8 mouse cellular contexts compared by ENCODE assay signal in the genomic region with DNA sequence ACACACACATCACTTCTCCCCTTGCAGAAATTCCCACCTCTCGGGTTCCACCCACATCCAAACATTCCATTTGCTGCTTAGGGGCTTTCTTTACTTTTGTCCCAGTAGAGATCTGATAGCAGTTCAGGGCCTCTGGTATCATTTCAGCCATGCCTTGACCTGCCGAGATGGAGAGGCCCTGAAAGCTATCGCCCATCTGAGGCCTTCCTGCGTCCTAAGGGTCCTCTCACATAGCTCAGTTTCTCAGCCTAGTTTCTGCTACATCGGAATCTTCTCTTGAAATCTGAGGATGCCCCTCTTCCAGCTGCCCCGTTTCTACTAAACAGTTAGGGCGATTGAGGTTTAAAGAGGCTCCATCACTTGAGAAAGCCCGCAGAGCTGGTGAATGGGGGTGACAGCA. TPM values are rescaled to one million over a fixed set of nuclear protein-coding genes. Genes with fewer than 3 reads are reported as not detected.
DNase-seq lines count a peak whose midpoint lies in the region; ATAC-seq and TF ChIP-seq lines count a peak whose summit lies in the region.

No protein-coding gene starts in this region.

- WGBS in heart, embryonic 14.5 days, result 47% methylated on average over 8 of the region's 8 CpGs
- 39% methylated on average over 8 of the region's 8 CpGs for WGBS in hindbrain, embryonic 10.5 days
- 33% methylated on average over 8 of the region's 8 CpGs for WGBS in liver, postnatal 0 days (ENCODE audit: insufficient replicate concordance)

- peak overlapping the region; percentile 82; the same call in 1 of the 2 replicates for H3K9ac ChIP-seq in heart, embryonic 14.5 days (ENCODE audit: low read length)
- H3K9ac ChIP-seq in MEL (ENCODE audit: control insufficient read depth, low read depth, low read length, poor library complexity, severe bottlenecking), result peak overlapping the region; percentile 80
- peak overlapping the region; percentile 80 for H3K9ac ChIP-seq in liver, postnatal 0 days (replicated peaks)

- H3K27me3 ChIP-seq in heart, embryonic 14.5 days (ENCODE audit: control insufficient read depth, insufficient read depth, low read length), result no peaks in the 10 kb centered on the region
- no peaks in the 10 kb centered on the region for H3K27me3 ChIP-seq in MEL (ENCODE audit: control insufficient read depth in 1 of 2, insufficient read depth in 2 of 2, low read length in 2 of 2)
- H3K27me3 ChIP-seq in hindbrain, embryonic 10.5 days (ENCODE audit: insufficient read depth, poor library complexity, severe bottlenecking), result peaks cover 60% of the 10 kb centered on the region
- no peaks in the 10 kb centered on the region for H3K27me3 ChIP-seq in liver, postnatal 0 days (ENCODE audit: insufficient read depth, low read length)

- no peak for TF ChIP-seq POLR2A in MEL (IDR thresholded peaks at IDR 0.05; ENCODE audit: control insufficient read depth in 1 of 2, insufficient read depth in 1 of 2, low read depth in 1 of 2, low read length in 2 of 2, poor library complexity in 1 of 2)

- no peak overlapping the region for H3K27ac ChIP-seq in heart, embryonic 14.5 days (replicated peaks in 1 of 2; ENCODE audit: control insufficient read depth in 1 of 2, insufficient read depth in 1 of 2, low read depth in 2 of 2, low read length in 2 of 2)
- peak overlapping the region; percentile 64 for H3K27ac ChIP-seq in MEL (ENCODE audit: control insufficient read depth, low read depth, low read length)
- H3K27ac ChIP-seq in hindbrain, embryonic 10.5 days, result peak overlapping the region; percentile 88; the same call in 1 of the 2 replicates
- peak overlapping the region; percentile 77; the same call in 1 of the 2 replicates for H3K27ac ChIP-seq in liver, postnatal 0 days (ENCODE audit: low read depth)

- H3K4me2 ChIP-seq in heart, embryonic 14.5 days (ENCODE audit: low read length), result peak overlapping the region; percentile 99
- peak overlapping the region; percentile 96 for H3K4me2 ChIP-seq in liver, postnatal 0 days (ENCODE audit: low read depth, low read length)

- ATAC-seq in heart, embryonic 14.5 days (ENCODE audit: insufficient number of reproducible peaks, insufficient read depth, low FRiP score, low read depth), result no peak
- no peak for ATAC-seq in liver, postnatal 0 days

- intact Hi-C loops in heart, postnatal 25 days (cut with DNase I), result no loop called here

- TF ChIP-seq RAD21 in MEL (IDR thresholded peaks at IDR 0.05; ENCODE audit: low read depth, low read length), result no peak

- H3K9me3 ChIP-seq in heart, embryonic 14.5 days (ENCODE audit: control insufficient read depth, low read length), result no peaks in the 10 kb centered on the region
- no peaks in the 10 kb centered on the region for H3K9me3 ChIP-seq in MEL (replicated peaks; ENCODE audit: insufficient read depth, low read length)
- H3K9me3 ChIP-seq in hindbrain, embryonic 10.5 days, result no peaks in the 10 kb centered on the region
- no peaks in the 10 kb centered on the region for H3K9me3 ChIP-seq in liver, postnatal 0 days (ENCODE audit: low read length)

- no peak for DNase-seq in heart, postnatal 25 days (ENCODE audit: low spot score)
- DNase-seq in MEL (ENCODE audit: low read depth, low spot score), result peak; percentile 45
- DNase-seq in hindbrain, embryonic 10.5 days (ENCODE audit: low spot score), result no peak
- no peak for DNase-seq in liver, postnatal 0 days
- DNase-seq in T-cell, adult 2 months (ENCODE audit: low spot score), result no peak
- no peak for DNase-seq in retina, postnatal 1 day
- no peak for DNase-seq in cerebellum, adult 9-10 months

- 0 out of 4 replicates have a peak, but pooled peaks of 1 of the 2 experiments have one; percentile 5 for TF ChIP-seq EP300 in MEL (IDR thresholded peaks at IDR 0.05; ENCODE audit: low read depth in 1 of 2, low read length in 2 of 2)
- TF ChIP-seq EP300 in liver, postnatal 0 days (IDR thresholded peaks at IDR 0.05; ENCODE audit: low read depth), result no peak

- peaks cover 11% of the 10 kb centered on the region for H3K36me3 ChIP-seq in heart, embryonic 14.5 days (ENCODE audit: control insufficient read depth, insufficient read depth, low read length)
- peaks cover 5 to 37% of the 10 kb centered on the region in 2 experiments; a peak in 3 of 4 replicates for H3K36me3 ChIP-seq in MEL (ENCODE audit: control insufficient read depth in 1 of 2, insufficient read depth in 2 of 2, low read length in 2 of 2)
- H3K36me3 ChIP-seq in hindbrain, embryonic 10.5 days, result peaks cover 8% of the 10 kb centered on the region; the same call in 1 of the 2 replicates
- H3K36me3 ChIP-seq in liver, postnatal 0 days (replicated peaks; ENCODE audit: insufficient read depth, low read length), result peaks cover 25% of the 10 kb centered on the region

- TF ChIP-seq CTCF in MEL (IDR thresholded peaks at IDR 0.05 in 2 of 3, conservative IDR thresholded peaks at IDR 0.05 in 1 of 3; ENCODE audit: control insufficient read depth in 1 of 3, insufficient read depth in 1 of 3, low read depth in 2 of 3, low read length in 3 of 3, poor library complexity in 1 of 3, severe bottlenecking in 1 of 3), result no peak
- no peak for TF ChIP-seq CTCF in liver, postnatal 0 days (IDR thresholded peaks at IDR 0.05; ENCODE audit: low read depth)

- H3K4me1 ChIP-seq in heart, embryonic 14.5 days (ENCODE audit: control insufficient read depth in 2 of 2, insufficient read depth in 2 of 2, low read length in 2 of 2), result peaks cover 47 to 59% of the 10 kb centered on the region in 2 experiments
- peaks cover 26 to 43% of the 10 kb centered on the region in 2 experiments for H3K4me1 ChIP-seq in MEL (ENCODE audit: control insufficient read depth in 1 of 2, insufficient read depth in 2 of 2, low read length in 2 of 2)
- peaks cover 84% of the 10 kb centered on the region for H3K4me1 ChIP-seq in hindbrain, embryonic 10.5 days (replicated peaks)
- H3K4me1 ChIP-seq in liver, postnatal 0 days (ENCODE audit: insufficient read depth), result peaks cover 77% of the 10 kb centered on the region

- H3K79me2 ChIP-seq in MEL (ENCODE audit: control insufficient read depth, insufficient read depth, low read length, poor library complexity), result peaks cover 41% of the 10 kb centered on the region

- peak overlapping the region; percentile 68 for H3K4me3 ChIP-seq in heart, embryonic 14.5 days (ENCODE audit: control insufficient read depth in 1 of 2, insufficient read depth in 1 of 2, low read depth in 1 of 2, low read length in 2 of 2)
- peak overlapping the region; percentile 60 to 80 for H3K4me3 ChIP-seq in MEL (ENCODE audit: control insufficient read depth in 1 of 2, insufficient read depth in 1 of 2, low read depth in 2 of 2, low read length in 2 of 2)
- H3K4me3 ChIP-seq in hindbrain, embryonic 10.5 days, result peak overlapping the region; percentile 69
- H3K4me3 ChIP-seq in liver, postnatal 0 days (ENCODE audit: low read depth, low read length), result peak overlapping the region; percentile 75

TF ChIP-seq in MEL, 35 proteins besides CTCF, POLR2A, EP300 and RAD21 (continues in another document):
- TF ChIP-seq ZNF384 (IDR thresholded peaks at IDR 0.05; ENCODE audit: low read depth, low read length) (no peak), GABPA (IDR thresholded peaks at IDR 0.05; ENCODE audit: low read depth, low read length) (no peak)

RNA-seq across cellular contexts. Expression of gene Slc29a1, which starts 5.2 kb away (rescaled TPM):
- 84.7 and 87.8 TPM in 2 replicates for polyA plus RNA-seq in heart, embryonic 14.5 days (2014; fragmentation: Nextera tagmentation; extraction: Ambion mirVana)
- total RNA-seq in heart, postnatal 25 days (2021), result 10 to 100 TPM; 77.9 to 78.4 TPM
- total RNA-seq in MEL (2012; rRNA removed), result 200 and 238 TPM in 2 replicates
- 100 to 1,000 TPM in 1 of 2 experiments, not detected in 1; 341 TPM for polyA plus RNA-seq in MEL (2012; ENCODE audit: insufficient read depth in 1 of 2, insufficient read length in 2 of 2, low read depth in 1 of 2, low replicate concordance in 2 of 2, missing spikeins in 1 of 2)
- polyA plus RNA-seq in hindbrain, embryonic 10.5 days (2016; fragmentation: Nextera tagmentation; extraction: Ambion mirVana), result 60.4 and 72.0 TPM in 2 replicates
- polyA plus RNA-seq in liver, postnatal 0 days (2015; fragmentation: Nextera tagmentation; extraction: Ambion mirVana), result 83.0 and 91.6 TPM in 2 replicates

RNA-seq across cellular contexts. Expression of gene Mymx, which starts 7.7 kb away (rescaled TPM):
- polyA plus RNA-seq in heart, embryonic 14.5 days (2014; fragmentation: Nextera tagmentation; extraction: Ambion mirVana), result not detected in 2 replicates
- not detected for total RNA-seq in heart, postnatal 25 days (2021)
- not detected in 2 replicates for total RNA-seq in MEL (2012; rRNA removed)
- not detected for polyA plus RNA-seq in MEL (2012; ENCODE audit: insufficient read depth in 1 of 2, insufficient read length in 2 of 2, low read depth in 1 of 2, low replicate concordance in 2 of 2, missing spikeins in 1 of 2)
- polyA plus RNA-seq in hindbrain, embryonic 10.5 days (2016; fragmentation: Nextera tagmentation; extraction: Ambion mirVana), result 0.62 TPM in 1 of 2 replicates, not detected in the other
- 0.19 TPM in 1 of 2 replicates, not detected in the other for polyA plus RNA-seq in liver, postnatal 0 days (2015; fragmentation: Nextera tagmentation; extraction: Ambion mirVana)

RNA-seq across cellular contexts. Expression of gene Hsp90ab1, which starts 21.1 kb away (rescaled TPM):
- 1,215 and 1,233 TPM in 2 replicates for polyA plus RNA-seq in heart, embryonic 14.5 days (2014; fragmentation: Nextera tagmentation; extraction: Ambion mirVana)
- total RNA-seq in heart, postnatal 25 days (2021), result 1,000 to 10,000 TPM; 1,042 to 1,257 TPM
- total RNA-seq in MEL (2012; rRNA removed), result 1,032 and 1,220 TPM in 2 replicates
- over 10,000 TPM in 1 of 2 experiments, 1,000 to 10,000 TPM in 1; 4,130 to 27,726 TPM for polyA plus RNA-seq in MEL (2012; ENCODE audit: insufficient read depth in 1 of 2, insufficient read length in 2 of 2, low read depth in 1 of 2, low replicate concordance in 2 of 2, missing spikeins in 1 of 2)
- polyA plus RNA-seq in hindbrain, embryonic 10.5 days (2016; fragmentation: Nextera tagmentation; extraction: Ambion mirVana), result 1,585 and 2,006 TPM in 2 replicates
- polyA plus RNA-seq in liver, postnatal 0 days (2015; fragmentation: Nextera tagmentation; extraction: Ambion mirVana), result 419 and 445 TPM in 2 replicates

RNA-seq across cellular contexts. Expression of gene Slc35b2, which starts 30.5 kb away (rescaled TPM):
- 91.3 and 92.4 TPM in 2 replicates for polyA plus RNA-seq in heart, embryonic 14.5 days (2014; fragmentation: Nextera tagmentation; extraction: Ambion mirVana)
- total RNA-seq in heart, postnatal 25 days (2021), result 10 to 100 TPM; 23.7 to 24.3 TPM
- 65.8 and 81.7 TPM in 2 replicates for total RNA-seq in MEL (2012; rRNA removed)
- 100 to 1,000 TPM in 1 of 2 experiments, not detected in 1; 111 TPM for polyA plus RNA-seq in MEL (2012; ENCODE audit: insufficient read depth in 1 of 2, insufficient read length in 2 of 2, low read depth in 1 of 2, low replicate concordance in 2 of 2, missing spikeins in 1 of 2)
- polyA plus RNA-seq in hindbrain, embryonic 10.5 days (2016; fragmentation: Nextera tagmentation; extraction: Ambion mirVana), result 121 TPM in 2 replicates
- polyA plus RNA-seq in liver, postnatal 0 days (2015; fragmentation: Nextera tagmentation; extraction: Ambion mirVana), result 47.7 and 47.9 TPM in 2 replicates

RNA-seq across cellular contexts. Expression of gene Nfkbie, which starts 38.7 kb away (rescaled TPM):
- polyA plus RNA-seq in heart, embryonic 14.5 days (2014; fragmentation: Nextera tagmentation; extraction: Ambion mirVana), result 2.7 and 2.9 TPM in 2 replicates
- total RNA-seq in heart, postnatal 25 days (2021), result 1 to 10 TPM; 1.3 to 1.4 TPM
- 2.7 and 3.3 TPM in 2 replicates for total RNA-seq in MEL (2012; rRNA removed)
- polyA plus RNA-seq in MEL (2012; ENCODE audit: insufficient read depth in 1 of 2, insufficient read length in 2 of 2, low read depth in 1 of 2, low replicate concordance in 2 of 2, missing spikeins in 1 of 2), result 1 to 10 TPM in 1 of 2 experiments, not detected in 1; 5.7 TPM
- 8.3 and 9.7 TPM in 2 replicates for polyA plus RNA-seq in hindbrain, embryonic 10.5 days (2016; fragmentation: Nextera tagmentation; extraction: Ambion mirVana)
- polyA plus RNA-seq in liver, postnatal 0 days (2015; fragmentation: Nextera tagmentation; extraction: Ambion mirVana), result 2.8 and 3.0 TPM in 2 replicates

Comparison
In these comparisons a context has a peak if more than half of its experiments do, and no peak if none do; other contexts are left out.
1. H3K27ac ChIP-seq: peak in MEL (single experiment), hindbrain, embryonic 10.5 days (single experiment) and liver, postnatal 0 days (single experiment); none in heart, embryonic 14.5 days (0 of 2).
2. Peak in every context shown above with its lines, with median percentiles within 50 percentile points of each other: H3K4me3 ChIP-seq and H3K9ac ChIP-seq.